Mouse (Mus musculus): ENCODE measurements around the gene Fzd5. TPM values are rescaled to one million over a fixed set of nuclear protein-coding genes. Genes with fewer than 3 reads are reported as not detected.

The Fzd5 gene
- polyA plus RNA-seq, 1 experiment from 2014 or later: 2.4 TPM

Other genes with a start within 250 kb of the Fzd5 start
- 45.5 and 48.3 TPM in 2 replicates for gene Creb1, start 205.1 kb downstream of the Fzd5 start, polyA plus RNA-seq (2016; fragmentation: Nextera tagmentation; extraction: Ambion mirVana)
- gene Mettl21a, start 120.5 kb downstream of the Fzd5 start, polyA plus RNA-seq (2016; fragmentation: Nextera tagmentation; extraction: Ambion mirVana): 21.6 and 23.6 TPM in 2 replicates
- 6.6 and 8.2 TPM in 2 replicates for gene Ccnyl1, start 47.3 kb downstream of the Fzd5 start, polyA plus RNA-seq (2016; fragmentation: Nextera tagmentation; extraction: Ambion mirVana)
- 10.2 and 11.0 TPM in 2 replicates for gene Plekhm3, start 219.1 kb upstream of the Fzd5 start, polyA plus RNA-seq (2016; fragmentation: Nextera tagmentation; extraction: Ambion mirVana)